Mouse (Mus musculus): ENCODE measurements around the gene Cebpb. TPM values are rescaled to one million over a fixed set of nuclear protein-coding genes. Genes with fewer than 3 reads are reported as not detected.
A peak's percentile ranks its signal among the peaks of the same experiment; 100 is the strongest.

The Cebpb gene
- polyA plus RNA-seq, 1 experiment from 2014 or later, result 1.3 TPM

GRCm38 (mm10) chr2:167675120-167675909 lies 13.4 kb upstream of the Cebpb start:
- Histone ChIP-seq H3K36me3 (ENCODE audit: control insufficient read depth, insufficient read depth, low read length) (no peaks in the 10 kb centered on the region), H3K9ac (replicated peaks; ENCODE audit: low read depth, low read length) (no peak overlapping the region), H3K4me3 (ENCODE audit: low read depth, low read length) (no peak overlapping the region), H3K27ac (ENCODE audit: low read length) (no peak overlapping the region), H3K27me3 (ENCODE audit: control insufficient read depth, insufficient read depth, low read length) (no peaks in the 10 kb centered on the region), H3K4me2 (replicated peaks; ENCODE audit: low read depth, low read length) (no peak overlapping the region), H3K9me3 (ENCODE audit: control insufficient read depth, low read depth, low read length) (no peaks in the 10 kb centered on the region), H3K4me1 (ENCODE audit: control insufficient read depth, insufficient read depth, low read length) (0 out of 2 replicates have a peak, but pooled peaks cover 2% of the 10 kb centered on the region)
- ATAC-seq (ENCODE audit: insufficient number of reproducible peaks, insufficient read depth, low FRiP score, low read depth), result no peak
- 35% methylated on average over 14 of the region's 14 CpGs for WGBS

- Histone ChIP-seq H3K27me3 (ENCODE audit: control insufficient read depth, insufficient read depth, low read length) (no peaks in the 10 kb centered on the region), H3K9ac (replicated peaks; ENCODE audit: low read depth, low read length) (no peak overlapping the region), H3K36me3 (ENCODE audit: control insufficient read depth, insufficient read depth, low read length) (no peaks in the 10 kb centered on the region), H3K4me3 (ENCODE audit: low read depth, low read length) (no peak overlapping the region), H3K4me1 (ENCODE audit: control insufficient read depth, insufficient read depth, low read length) (no peaks in the 10 kb centered on the region), H3K27ac (ENCODE audit: low read length) (no peak overlapping the region), H3K4me2 (replicated peaks; ENCODE audit: low read depth, low read length) (no peak overlapping the region), H3K9me3 (ENCODE audit: control insufficient read depth, low read depth, low read length) (no peaks in the 10 kb centered on the region)
- no peak for ATAC-seq (ENCODE audit: insufficient number of reproducible peaks, insufficient read depth, low FRiP score, low read depth)
- WGBS, result 57% methylated on average over 5 of the region's 5 CpGs
Observed at GRCm38 (mm10) chr2:167678600-167678999, 10.1 kb upstream of the Cebpb start.

DNA sequence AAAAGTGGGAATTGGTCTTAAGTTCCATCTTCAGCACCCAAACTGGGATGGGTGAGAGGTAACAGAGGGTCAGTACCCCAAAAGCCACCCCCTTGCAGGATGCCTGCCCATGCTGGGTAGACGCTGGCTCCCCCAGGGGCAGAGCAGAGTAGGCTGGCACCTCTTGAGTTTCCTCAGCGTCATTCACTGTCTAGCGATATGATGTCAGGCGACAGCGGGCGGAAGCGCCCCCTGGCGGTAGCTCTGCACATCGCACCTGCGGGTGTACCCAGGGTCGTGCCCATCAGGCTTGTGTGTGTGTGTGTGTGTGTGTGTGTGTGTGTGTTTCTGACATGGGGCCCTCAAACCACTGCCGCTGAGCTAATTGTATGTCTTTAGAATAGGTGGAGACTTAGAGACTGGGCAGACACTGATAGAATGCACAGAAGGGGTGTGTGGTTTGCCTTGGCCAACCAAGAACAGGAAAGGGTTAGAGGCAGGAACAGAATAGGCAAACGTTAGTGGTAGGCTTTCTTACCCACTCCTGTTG lies 8.7 kb upstream of the Cebpb start:
- Histone ChIP-seq H3K4me3 (ENCODE audit: low read depth, low read length) (no peak overlapping the region), H3K27me3 (ENCODE audit: control insufficient read depth, insufficient read depth, low read length) (no peaks in the 10 kb centered on the region), H3K9ac (replicated peaks; ENCODE audit: low read depth, low read length) (no peak overlapping the region), H3K4me2 (replicated peaks; ENCODE audit: low read depth, low read length) (no peak overlapping the region), H3K9me3 (ENCODE audit: control insufficient read depth, low read depth, low read length) (no peaks in the 10 kb centered on the region), H3K36me3 (ENCODE audit: control insufficient read depth, insufficient read depth, low read length) (no peaks in the 10 kb centered on the region), H3K4me1 (ENCODE audit: control insufficient read depth, insufficient read depth, low read length) (no peaks in the 10 kb centered on the region), H3K27ac (ENCODE audit: low read length) (no peak overlapping the region)
- peak; percentile 68; the same call in 1 of the 2 replicates for ATAC-seq (ENCODE audit: insufficient number of reproducible peaks, insufficient read depth, low FRiP score, low read depth)
- 1% methylated on average over 13 of the region's 13 CpGs for whole genome bisulfite sequencing

DNA sequence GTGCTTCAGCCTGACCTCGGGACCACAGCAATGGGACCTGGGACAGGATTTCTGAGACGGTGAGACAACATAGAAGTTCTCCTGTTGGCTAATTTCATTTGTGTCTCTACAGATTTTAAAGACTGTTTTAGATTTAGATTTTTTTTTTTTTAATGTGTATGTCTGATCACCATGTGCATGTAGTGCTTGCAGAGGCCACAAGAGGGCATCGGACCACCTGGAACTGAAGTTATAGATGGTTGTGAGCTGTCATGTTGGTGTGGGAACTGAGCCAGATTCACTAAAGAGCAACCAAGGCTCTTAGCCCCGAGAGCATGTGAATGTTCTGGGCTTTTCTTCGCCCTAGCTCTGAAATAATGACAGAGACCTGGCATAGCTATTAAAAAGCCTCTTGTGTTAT lies 8.1 kb upstream of the Cebpb start:
- H3K4me3 ChIP-seq (ENCODE audit: low read depth, low read length), result no peak overlapping the region
- H3K4me2 ChIP-seq (replicated peaks; ENCODE audit: low read depth, low read length), result no peak overlapping the region
- 51% methylated on average over 5 of the region's 5 CpGs for WGBS
- H3K9ac ChIP-seq (replicated peaks; ENCODE audit: low read depth, low read length), result no peak overlapping the region
- H3K4me1 ChIP-seq (ENCODE audit: control insufficient read depth, insufficient read depth, low read length), result no peaks in the 10 kb centered on the region
- ATAC-seq (ENCODE audit: insufficient number of reproducible peaks, insufficient read depth, low FRiP score, low read depth), result no peak
- no peaks in the 10 kb centered on the region for H3K36me3 ChIP-seq (ENCODE audit: control insufficient read depth, insufficient read depth, low read length)
- no peaks in the 10 kb centered on the region for H3K27me3 ChIP-seq (ENCODE audit: control insufficient read depth, insufficient read depth, low read length)
- H3K9me3 ChIP-seq (ENCODE audit: control insufficient read depth, low read depth, low read length), result no peaks in the 10 kb centered on the region
- H3K27ac ChIP-seq (ENCODE audit: low read length), result no peak overlapping the region

GRCm38 (mm10) chr2:167683721-167684120 lies 5.0 kb upstream of the Cebpb start:
- Histone ChIP-seq H3K4me1 (ENCODE audit: control insufficient read depth, insufficient read depth, low read length) (0 out of 2 replicates have a peak, but pooled peaks cover 4% of the 10 kb centered on the region), H3K27ac (ENCODE audit: low read length) (no peak overlapping the region), H3K9ac (replicated peaks; ENCODE audit: low read depth, low read length) (no peak overlapping the region), H3K9me3 (ENCODE audit: control insufficient read depth, low read depth, low read length) (no peaks in the 10 kb centered on the region), H3K4me2 (replicated peaks; ENCODE audit: low read depth, low read length) (no peak overlapping the region), H3K4me3 (ENCODE audit: low read depth, low read length) (no peak overlapping the region), H3K36me3 (ENCODE audit: control insufficient read depth, insufficient read depth, low read length) (no peaks in the 10 kb centered on the region), H3K27me3 (ENCODE audit: control insufficient read depth, insufficient read depth, low read length) (no peaks in the 10 kb centered on the region; the same call in 1 of the 2 replicates)
- ATAC-seq (ENCODE audit: insufficient number of reproducible peaks, insufficient read depth, low FRiP score, low read depth), result no peak
- 82% methylated on average over 3 of the region's 3 CpGs for WGBS

- Histone ChIP-seq H3K4me1 (ENCODE audit: control insufficient read depth, insufficient read depth, low read length) (0 out of 2 replicates have a peak, but pooled peaks cover 4% of the 10 kb centered on the region), H3K4me2 (replicated peaks; ENCODE audit: low read depth, low read length) (no peak overlapping the region), H3K27ac (ENCODE audit: low read length) (no peak overlapping the region), H3K9me3 (ENCODE audit: control insufficient read depth, low read depth, low read length) (no peaks in the 10 kb centered on the region), H3K27me3 (ENCODE audit: control insufficient read depth, insufficient read depth, low read length) (no peaks in the 10 kb centered on the region; the same call in 1 of the 2 replicates), H3K4me3 (ENCODE audit: low read depth, low read length) (no peak overlapping the region), H3K9ac (replicated peaks; ENCODE audit: low read depth, low read length) (no peak overlapping the region), H3K36me3 (ENCODE audit: control insufficient read depth, insufficient read depth, low read length) (no peaks in the 10 kb centered on the region)
- ATAC-seq (ENCODE audit: insufficient number of reproducible peaks, insufficient read depth, low FRiP score, low read depth), result no peak
- WGBS, result 3% methylated on average over 8 of the region's 8 CpGs
Observed at GRCm38 (mm10) chr2:167685137-167685536, 3.6 kb upstream of the Cebpb start.

- 82% methylated on average over 3 of the region's 3 CpGs for WGBS
- peaks cover 9% of the 10 kb centered on the region for H3K4me1 ChIP-seq (ENCODE audit: control insufficient read depth, insufficient read depth, low read length)
- no peak overlapping the region for H3K4me3 ChIP-seq (ENCODE audit: low read depth, low read length)
- H3K9me3 ChIP-seq (ENCODE audit: control insufficient read depth, low read depth, low read length), result no peaks in the 10 kb centered on the region
- ATAC-seq (ENCODE audit: insufficient number of reproducible peaks, insufficient read depth, low FRiP score, low read depth), result no peak
- H3K4me2 ChIP-seq (replicated peaks; ENCODE audit: low read depth, low read length), result no peak overlapping the region
- no peaks in the 10 kb centered on the region for H3K36me3 ChIP-seq (ENCODE audit: control insufficient read depth, insufficient read depth, low read length)
- H3K9ac ChIP-seq (replicated peaks; ENCODE audit: low read depth, low read length), result no peak overlapping the region
- no peaks in the 10 kb centered on the region; the same call in 1 of the 2 replicates for H3K27me3 ChIP-seq (ENCODE audit: control insufficient read depth, insufficient read depth, low read length)
- H3K27ac ChIP-seq (ENCODE audit: low read length), result no peak overlapping the region
Observed at GRCm38 (mm10) chr2:167685865-167686264, 2.9 kb upstream of the Cebpb start.

- Histone ChIP-seq H3K36me3 (ENCODE audit: control insufficient read depth, insufficient read depth, low read length) (no peaks in the 10 kb centered on the region), H3K9ac (replicated peaks; ENCODE audit: low read depth, low read length) (no peak overlapping the region), H3K4me3 (ENCODE audit: low read depth, low read length) (no peak overlapping the region), H3K27me3 (ENCODE audit: control insufficient read depth, insufficient read depth, low read length) (no peaks in the 10 kb centered on the region; the same call in 1 of the 2 replicates), H3K4me2 (replicated peaks; ENCODE audit: low read depth, low read length) (no peak overlapping the region), H3K4me1 (ENCODE audit: control insufficient read depth, insufficient read depth, low read length) (peaks cover 15% of the 10 kb centered on the region), H3K9me3 (ENCODE audit: control insufficient read depth, low read depth, low read length) (no peaks in the 10 kb centered on the region), H3K27ac (ENCODE audit: low read length) (no peak overlapping the region)
- WGBS, result 79% methylated on average over 16 of the region's 16 CpGs
- ATAC-seq (ENCODE audit: insufficient number of reproducible peaks, insufficient read depth, low FRiP score, low read depth), result no peak
Observed at GRCm38 (mm10) chr2:167686382-167687249, 2.1 kb upstream of the Cebpb start.

Data from stomach, embryonic 14.5 days (tissue).